Mouse (Mus musculus) spleen, postnatal 10 days (tissue): ENCODE data around the gene Otog.

ENCODE experiments used
- DNase-seq, 2 experiments: peaks; one replicate each; pipeline ENCODE4 v3.0.0; 2021 to 2022; ENCODE audit warnings: low spot score in 2 of 2

Otog gene

DNA sequence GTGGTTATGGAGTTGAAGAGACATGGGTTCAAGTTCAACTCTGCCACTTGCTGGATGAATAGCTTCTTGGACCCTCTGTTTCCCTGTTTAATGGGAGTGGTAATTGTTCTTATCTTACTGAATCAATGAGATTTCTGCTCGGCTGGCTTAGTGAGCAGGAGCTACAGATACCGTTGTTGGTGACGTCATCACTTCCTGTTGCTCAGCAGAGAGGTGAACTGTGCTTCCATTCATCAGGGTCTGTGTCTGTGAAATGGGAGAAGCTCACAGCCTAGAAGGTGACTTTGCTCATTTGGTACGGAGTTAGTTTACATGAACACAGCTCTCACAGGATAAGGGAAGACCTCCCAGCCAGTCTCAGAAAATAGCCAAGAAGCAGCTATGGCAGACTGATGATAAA, 113.1 kb downstream of the Otog start:
- DNase-seq: no peak
